Mouse (Mus musculus) embryonic facial prominence, embryonic 14.5 days (tissue): ENCODE data around the gene Sez6. TPM values are rescaled to one million over a fixed set of nuclear protein-coding genes. Genes with fewer than 3 reads are reported as not detected.
A peak's percentile ranks its signal among the peaks of the same experiment; 100 is the strongest.

Experiments
- ATAC-seq: fragments of 200-750 bp; cut with Nextera tagmentation; 2 replicates; pipeline ENCODE4 v1.8.0; 2017; ENCODE audit warnings: low read depth, moderate number of reproducible peaks, moderate TSS enrichment
- DNase-seq: peaks from one replicate; pipeline ENCODE4 v3.0.0-alpha.2; 2015; ENCODE audit warnings: low spot score
- H3K27ac ChIP-seq: fragments of 300-500 bp; sonication (generic); replicated peaks from 2 replicates; pipeline ENCODE4 v1.5.1; 2014; ENCODE audit warnings: low read depth, mild to moderate bottlenecking, low read length, moderate library complexity
- H3K27me3 ChIP-seq: fragments of 300-500 bp; sonication (generic); replicated peaks from 2 replicates; pipeline ENCODE4 v1.6.1; 2014; ENCODE audit warnings: low read length; ENCODE audit not compliant: control insufficient read depth, insufficient read depth
- H3K36me3 ChIP-seq: fragments of 300-500 bp; sonication (generic); 2 replicates; pipeline ENCODE4 v1.6.1; 2014; ENCODE audit warnings: low read length, mixed read lengths; ENCODE audit not compliant: control insufficient read depth, insufficient read depth
- H3K4me1 ChIP-seq: fragments of 300-500 bp; sonication (generic); 2 replicates; pipeline ENCODE4 v1.6.1; 2014; ENCODE audit warnings: antibody characterized with exemption, low read length; ENCODE audit not compliant: control insufficient read depth, insufficient read depth
- H3K4me2 ChIP-seq: fragments of 300-500 bp; sonication (generic); 2 replicates; pipeline ENCODE4 v1.6.1; 2014; ENCODE audit warnings: low read depth, mild to moderate bottlenecking, low read length, moderate library complexity, mixed read lengths
- H3K4me3 ChIP-seq: fragments of 300-500 bp; sonication (generic); 2 replicates; pipeline ENCODE4 v1.5.1; 2014; ENCODE audit warnings: low read depth, mild to moderate bottlenecking, low read length
- H3K9ac ChIP-seq: fragments of 300-500 bp; sonication (generic); 2 replicates; pipeline ENCODE4 v1.6.1; 2014; ENCODE audit warnings: low read depth, mild to moderate bottlenecking, low read length, moderate library complexity, mixed read lengths
- H3K9me3 ChIP-seq: fragments of 300-500 bp; sonication (generic); 2 replicates; pipeline ENCODE4 v1.6.1; 2016; ENCODE audit warnings: low read length; ENCODE audit not compliant: control insufficient read depth
- WGBS: fragments of 180-500 bp; shearing (Covaris S2); extraction: QIAGEN DNeasy Blood & Tissue Kit; methylation state at CpG from one replicate; pipeline ENCODE4 v1.1.7; 2014; 5-methylcytosine and 5-hydroxymethylcytosine counted together
- polyA plus RNA-seq: library from polyadenylated mRNA; unstranded; fragments of >200 nt; fragmentation: Nextera tagmentation; extraction: Ambion mirVana; gene quantifications from 2 replicates; pipeline ENCODE4 v1.2.1, GENCODE M21; 2014

Sez6 gene
- polyA plus RNA-seq, 1 experiment from 2014 or later: 1.8 TPM

GRCm38 (mm10) chr11:77975873-77976272 is 45.3 kb downstream of the Sez6 start:
- no peaks in the 10 kb centered on the region for H3K36me3 ChIP-seq
- no peak overlapping the region for H3K4me2 ChIP-seq
- peaks cover 22% of the 10 kb centered on the region for H3K27me3 ChIP-seq
- no peak overlapping the region for H3K27ac ChIP-seq
- no peak overlapping the region for H3K4me3 ChIP-seq
- no peak overlapping the region for H3K9ac ChIP-seq
- ATAC-seq (no peak), DNase-seq (no peak)
- 28% methylated on average over 4 of the region's 4 CpGs for WGBS
- no peaks in the 10 kb centered on the region for H3K4me1 ChIP-seq
- no peaks in the 10 kb centered on the region for H3K9me3 ChIP-seq

- peaks cover 22% of the 10 kb centered on the region for H3K27me3 ChIP-seq
- WGBS: 84% methylated on average over 6 of the region's 6 CpGs
- ATAC-seq: no peak
These were observed 47.6 kb downstream of the Sez6 start for GRCm38 (mm10) chr11:77978161-77978560.

DNA sequence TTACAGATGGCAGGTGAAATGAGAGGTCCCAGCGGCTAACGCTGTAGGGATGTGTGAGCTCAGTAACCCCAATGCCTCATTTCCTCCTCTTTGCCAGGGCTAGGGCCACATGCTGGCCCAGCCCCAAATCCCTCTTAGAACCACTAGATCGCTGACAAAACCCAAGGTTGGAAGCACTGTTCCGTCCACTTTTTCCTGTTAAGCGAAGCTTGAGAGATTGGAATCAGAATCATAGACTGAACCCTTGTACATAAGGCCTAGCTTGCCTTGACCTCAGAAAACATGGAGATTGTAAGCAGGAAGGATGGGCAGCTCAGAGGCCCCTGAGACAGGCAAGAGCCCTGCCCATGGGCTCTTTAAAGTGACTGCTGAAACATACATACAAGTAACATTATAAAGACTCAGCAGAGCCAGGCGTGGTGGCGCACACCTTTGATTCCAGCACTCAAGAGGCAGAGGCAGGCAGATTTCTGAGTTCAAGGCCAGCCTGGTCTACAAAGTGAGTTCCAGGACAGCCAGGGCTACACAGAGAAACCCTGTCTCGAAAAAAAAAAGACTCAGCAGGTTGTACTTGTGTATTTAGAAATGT is 48.7 kb downstream of the Sez6 start:
- Histone ChIP-seq H3K4me3 (no peak overlapping the region), H3K4me2 (no peak overlapping the region)
- WGBS: 82% methylated on average over 8 of the region's 8 CpGs

More at GRCm38 (mm10) chr11:77978161-77978560, 47.6 kb downstream of the Sez6 start:
- no peak overlapping the region for H3K4me3 ChIP-seq
- H3K9ac ChIP-seq: no peak overlapping the region
- no peak for DNase-seq
- no peaks in the 10 kb centered on the region for H3K4me1 ChIP-seq
- H3K27ac ChIP-seq: no peak overlapping the region
- H3K9me3 ChIP-seq: no peaks in the 10 kb centered on the region
- H3K36me3 ChIP-seq: no peaks in the 10 kb centered on the region
- no peak overlapping the region for H3K4me2 ChIP-seq

DNA sequence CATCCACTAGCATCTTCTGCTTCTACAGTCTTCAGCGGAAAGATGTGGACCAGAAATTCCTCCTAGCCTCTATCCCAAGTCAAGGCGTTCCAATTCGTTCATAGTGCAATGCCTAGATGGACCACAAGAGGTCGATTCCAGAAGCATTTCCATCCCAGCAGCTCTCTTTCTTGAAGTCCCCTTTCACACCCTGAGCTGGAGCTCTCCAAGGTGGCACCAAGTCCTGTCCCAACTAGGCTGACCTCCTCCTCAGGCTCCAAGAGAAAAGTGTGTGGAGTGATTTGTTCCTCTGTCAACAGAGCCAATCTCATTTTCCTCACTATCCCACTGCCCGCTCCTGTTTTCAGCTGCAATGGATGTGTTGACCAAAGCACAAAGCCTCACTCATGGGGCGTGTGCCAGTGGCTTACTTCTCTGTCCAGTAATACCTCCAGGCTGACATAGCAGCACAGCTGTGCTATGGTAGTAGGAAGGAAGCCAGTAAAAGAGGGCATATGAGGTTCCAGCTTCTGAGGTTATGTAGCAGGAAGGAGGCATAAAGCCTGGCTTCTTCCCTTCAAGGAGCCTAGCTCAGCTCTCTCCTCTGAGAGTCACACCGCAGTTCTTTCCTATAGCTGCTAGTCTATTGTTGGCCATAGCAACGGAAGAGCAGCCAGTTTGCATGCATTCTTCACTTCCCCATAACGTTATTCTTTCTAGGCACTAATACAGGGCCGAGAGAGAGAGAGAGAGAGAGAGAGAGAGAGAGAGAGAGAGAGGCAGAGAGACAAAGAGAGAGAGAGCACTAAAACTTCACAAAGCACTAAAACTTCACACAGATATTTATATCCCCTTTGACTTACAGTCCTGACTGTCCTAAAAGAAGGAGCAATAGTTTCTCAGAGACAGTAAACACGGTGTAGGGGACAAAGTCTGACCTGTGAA is 49.9 kb downstream of the Sez6 start:
- WGBS: 38% methylated on average over 11 of the region's 11 CpGs
- H3K4me2 ChIP-seq: no peak overlapping the region
- DNase-seq (peak; percentile 80), ATAC-seq (no peak)
- no peak overlapping the region for H3K27ac ChIP-seq
- H3K9me3 ChIP-seq: no peaks in the 10 kb centered on the region
- peaks cover 15% of the 10 kb centered on the region for H3K27me3 ChIP-seq
- no peaks in the 10 kb centered on the region for H3K36me3 ChIP-seq
- H3K4me3 ChIP-seq: no peak overlapping the region
- no peak overlapping the region for H3K9ac ChIP-seq
- H3K4me1 ChIP-seq: peaks cover 4% of the 10 kb centered on the region; the same call in 1 of the 2 replicates

More for the DNA sequence above, 48.7 kb downstream of the Sez6 start:
- Histone ChIP-seq H3K9ac (no peak overlapping the region), H3K27ac (no peak overlapping the region), H3K27me3 (peaks cover 15% of the 10 kb centered on the region), H3K9me3 (no peaks in the 10 kb centered on the region), H3K36me3 (no peaks in the 10 kb centered on the region), H3K4me1 (no peaks in the 10 kb centered on the region)
- ATAC-seq (no peak), DNase-seq (no peak)

- ATAC-seq: peak; percentile 90
- H3K4me2 ChIP-seq: peak overlapping the region; percentile 58
- peak overlapping the region; percentile 55; the same call in 1 of the 2 replicates for H3K9ac ChIP-seq
- peaks cover 8% of the 10 kb centered on the region for H3K27me3 ChIP-seq
- peak; percentile 100 for DNase-seq
- H3K4me3 ChIP-seq: peak overlapping the region; percentile 85
- peaks cover 9% of the 10 kb centered on the region; the same call in 1 of the 2 replicates for H3K4me1 ChIP-seq
- H3K9me3 ChIP-seq: no peaks in the 10 kb centered on the region
- under 1% methylated on average over 29 of the region's 29 CpGs for WGBS
- 0 out of 2 replicates have a peak, but pooled peaks cover 12% of the 10 kb centered on the region for H3K36me3 ChIP-seq
- H3K27ac ChIP-seq: peak overlapping the region; percentile 96
These were observed 51.2 kb downstream of the Sez6 start for GRCm38 (mm10) chr11:77981609-77982440.

- H3K4me2 ChIP-seq: peak within 1 kb of the TSS; percentile 67
- H3K36me3 ChIP-seq: peaks cover 17% of the 10 kb centered on the region; the same call in 1 of the 2 replicates
- peaks cover 2% of the 10 kb centered on the region; the same call in 1 of the 2 replicates for H3K27me3 ChIP-seq
- H3K9ac ChIP-seq: peak within 1 kb of the TSS; percentile 89
- peaks cover 9% of the 10 kb centered on the region; the same call in 1 of the 2 replicates for H3K4me1 ChIP-seq
- 1% methylated on average over 33 of the region's 62 CpGs for WGBS
- peak within 1 kb of the TSS; percentile 85 for H3K4me3 ChIP-seq
- DNase-seq: peak; percentile 100
- H3K9me3 ChIP-seq: no peaks in the 10 kb centered on the region
- H3K27ac ChIP-seq: peak within 1 kb of the TSS; percentile 96
- peak; percentile 92 for ATAC-seq
These were observed 51.9 kb downstream of the Sez6 start, which contains the start of gene Phf12 for GRCm38 (mm10) chr11:77982441-77982905. Gene Phf12, plus strand, starts transcription at chr11:77982754.

GRCm38 (mm10) chr11:77983191-77983936 is 52.8 kb downstream of the Sez6 start:
- H3K9me3 ChIP-seq: no peaks in the 10 kb centered on the region
- no peaks in the 10 kb centered on the region for H3K27me3 ChIP-seq
- peak overlapping the region; percentile 89 for H3K27ac ChIP-seq
- H3K36me3 ChIP-seq: peaks cover 26% of the 10 kb centered on the region
- H3K4me3 ChIP-seq: peak overlapping the region; percentile 85
- WGBS: under 1% methylated on average over 27 of the region's 32 CpGs
- DNase-seq (peak; percentile 64), ATAC-seq (no peak)
- H3K4me2 ChIP-seq: peak overlapping the region; percentile 67
- peaks cover 9% of the 10 kb centered on the region; the same call in 1 of the 2 replicates for H3K4me1 ChIP-seq
- H3K9ac ChIP-seq: peak overlapping the region; percentile 89
